Mouse (Mus musculus) MEL (cell line): ENCODE results near the gene Myrf. TPM values are rescaled to one million over a fixed set of nuclear protein-coding genes. Genes with fewer than 3 reads are reported as not detected.

ENCODE experiments used
- DNase-seq: peaks from one replicate; pipeline ENCODE4 v3.0.0; 2011; ENCODE audit warnings: low read depth, low spot score
- H3K27ac ChIP-seq: 2 replicates; pipeline ENCODE4 v1.5.1; 2012; ENCODE audit warnings: low read depth, mild to moderate bottlenecking, control low read depth, low read length, moderate library complexity; ENCODE audit not compliant: control insufficient read depth
- H3K27me3 ChIP-seq, 2 experiments: fragments of 150-350 bp in 1 of 2; sonication (generic) in 1 of 2; 2 replicates each; pipeline ENCODE4 v1.6.1; 2012; ENCODE audit warnings: low read length in 2 of 2, mild to moderate bottlenecking in 2 of 2, improper control_type of control experiment in 1 of 2, moderate library complexity in 1 of 2; ENCODE audit not compliant: insufficient read depth in 2 of 2, control insufficient read depth in 1 of 2
- H3K36me3 ChIP-seq, 2 experiments: 2 replicates each; pipeline ENCODE4 v1.6.1; 2012 to 2014; ENCODE audit warnings: low read length in 2 of 2, improper control_type of control experiment in 1 of 2, inconsistent platforms in 1 of 2, mild to moderate bottlenecking in 1 of 2; ENCODE audit not compliant: insufficient read depth in 2 of 2, control insufficient read depth in 1 of 2
- H3K4me1 ChIP-seq, 2 experiments: fragments of 150-350 bp in 1 of 2; sonication (generic) in 1 of 2; 2 replicates each; pipeline ENCODE4 v1.6.1; 2012; ENCODE audit warnings: low read length in 2 of 2, improper control_type of control experiment in 1 of 2, mild to moderate bottlenecking in 1 of 2; ENCODE audit not compliant: insufficient read depth in 2 of 2, control insufficient read depth in 1 of 2
- H3K4me3 ChIP-seq, 2 experiments: fragments of 150-350 bp in 1 of 2; sonication (generic) in 1 of 2; 2 replicates each; pipeline ENCODE4 v1.5.1; 2012; ENCODE audit warnings: low read depth in 2 of 2, low read length in 2 of 2, mild to moderate bottlenecking in 2 of 2, moderate library complexity in 2 of 2, control low read depth in 1 of 2, improper control_type of control experiment in 1 of 2; ENCODE audit not compliant: control insufficient read depth in 1 of 2, insufficient read depth in 1 of 2
- H3K79me2 ChIP-seq: 2 replicates; pipeline ENCODE4 v1.6.1; 2012; ENCODE audit warnings: mild to moderate bottlenecking, low read length, moderate library complexity; ENCODE audit not compliant: control insufficient read depth, poor library complexity, insufficient read depth
- H3K9ac ChIP-seq: 2 replicates; pipeline ENCODE4 v1.6.1; 2012; ENCODE audit warnings: low read depth, mild to moderate bottlenecking, control low read depth, low read length, moderate library complexity; ENCODE audit not compliant: control insufficient read depth, poor library complexity, severe bottlenecking
- H3K9me3 ChIP-seq: fragments of 150-350 bp; sonication (generic); replicated peaks from 2 replicates; pipeline ENCODE4 v1.6.1; 2012; ENCODE audit warnings: mild to moderate bottlenecking, low read length, improper control_type of control experiment, moderate library complexity; ENCODE audit not compliant: insufficient read depth
- BHLHE40 ChIP-seq: IDR thresholded peaks from 2 replicates; pipeline ENCODE4 v1.6.1; 2012; ENCODE audit warnings: low read depth, mild to moderate bottlenecking, inconsistent platforms, low read length, improper control_type of control experiment, borderline replicate concordance
- CHD1 ChIP-seq: IDR thresholded peaks from 2 replicates; pipeline ENCODE4 v1.6.1; 2012; ENCODE audit warnings: low read depth, mild to moderate bottlenecking, inconsistent platforms, low read length, improper control_type of control experiment
- CHD2 ChIP-seq: IDR thresholded peaks from 2 replicates; pipeline ENCODE4 v1.6.1; 2011; ENCODE audit warnings: low read length, improper control_type of control experiment
- CTCF ChIP-seq, 3 experiments: IDR thresholded peaks in 2 of 3; conservative IDR thresholded peaks in 1 of 3; 2 replicates each; pipeline ENCODE4 v1.5.1; 2011 to 2012; ENCODE audit warnings: low read length in 3 of 3, low read depth in 2 of 3, mild to moderate bottlenecking in 2 of 3, improper control_type of control experiment in 1 of 3, inconsistent platforms in 1 of 3, mixed read lengths in 1 of 3, moderate library complexity in 1 of 3; ENCODE audit not compliant: control insufficient read depth in 1 of 3, insufficient read depth in 1 of 3, poor library complexity in 1 of 3, severe bottlenecking in 1 of 3
- E2F4 ChIP-seq: IDR thresholded peaks from 2 replicates; pipeline ENCODE4 v1.6.1; 2011; ENCODE audit warnings: low read depth, low read length, improper control_type of control experiment, borderline replicate concordance
- ELF1 ChIP-seq: IDR thresholded peaks from 2 replicates; pipeline ENCODE4 v1.6.1; 2014; ENCODE audit warnings: low read depth, mild to moderate bottlenecking, inconsistent platforms, low read length, improper control_type of control experiment, moderate library complexity
- EP300 ChIP-seq, 2 experiments: IDR thresholded peaks; 2 replicates each; pipeline ENCODE4 v1.6.1; 2011; ENCODE audit warnings: improper control_type of control experiment in 2 of 2, low read length in 2 of 2, low read depth in 1 of 2, mild to moderate bottlenecking in 1 of 2
- ETS1 ChIP-seq: IDR thresholded peaks from 2 replicates; pipeline ENCODE4 v1.6.1; 2012; ENCODE audit warnings: low read depth, mild to moderate bottlenecking, inconsistent platforms, low read length, improper control_type of control experiment, moderate library complexity
- GABPA ChIP-seq: IDR thresholded peaks from 2 replicates; pipeline ENCODE4 v1.6.1; 2012; ENCODE audit warnings: low read depth, mild to moderate bottlenecking, inconsistent platforms, low read length, improper control_type of control experiment, moderate library complexity
- GATA1 ChIP-seq: IDR thresholded peaks from 2 replicates; pipeline ENCODE4 v1.6.1; 2011; ENCODE audit warnings: low read depth, low read length, improper control_type of control experiment
- HCFC1 ChIP-seq: IDR thresholded peaks from 2 replicates; pipeline ENCODE4 v1.6.1; 2012; ENCODE audit warnings: low read depth, mild to moderate bottlenecking, inconsistent platforms, low read length, improper control_type of control experiment, moderate library complexity
- JUND ChIP-seq: IDR thresholded peaks from 2 replicates; pipeline ENCODE4 v1.6.1; 2011; ENCODE audit warnings: low read depth, mild to moderate bottlenecking, improper control_type of control experiment, low read length
- KAT2A ChIP-seq: conservative IDR thresholded peaks from 2 replicates; pipeline ENCODE4 v1.6.1; 2012; ENCODE audit warnings: low read depth, low read length, improper control_type of control experiment, inconsistent platforms
- MAFK ChIP-seq: IDR thresholded peaks from 2 replicates; pipeline ENCODE4 v1.6.1; 2011; ENCODE audit warnings: low read depth, mild to moderate bottlenecking, low read length, improper control_type of control experiment, borderline replicate concordance
- MAZ ChIP-seq: IDR thresholded peaks from 2 replicates; pipeline ENCODE4 v1.6.1; 2012; ENCODE audit warnings: low read depth, mild to moderate bottlenecking, inconsistent platforms, low read length, improper control_type of control experiment
- MEF2A ChIP-seq: IDR thresholded peaks from 2 replicates; pipeline ENCODE4 v1.6.1; 2014; ENCODE audit warnings: low read depth, mild to moderate bottlenecking, inconsistent platforms, low read length, improper control_type of control experiment; ENCODE audit not compliant: poor library complexity, insufficient replicate concordance, severe bottlenecking; ENCODE audit errors: extremely low read depth
- MXI1 ChIP-seq: IDR thresholded peaks from 2 replicates; pipeline ENCODE4 v1.6.1; 2011; ENCODE audit warnings: mild to moderate bottlenecking, low read depth, low read length, improper control_type of control experiment
- MYB ChIP-seq: IDR thresholded peaks from 2 replicates; pipeline ENCODE4 v1.6.1; 2011; ENCODE audit warnings: mild to moderate bottlenecking, low read depth, low read length, improper control_type of control experiment
- MYC ChIP-seq: IDR thresholded peaks from 2 replicates; pipeline ENCODE4 v1.6.1; 2011; ENCODE audit warnings: low read depth, mild to moderate bottlenecking, low read length, improper control_type of control experiment, moderate library complexity
- NELFE ChIP-seq: IDR thresholded peaks from 2 replicates; pipeline ENCODE4 v1.6.1; 2011; ENCODE audit warnings: low read depth, low read length, improper control_type of control experiment
- NRF1 ChIP-seq: IDR thresholded peaks from 2 replicates; pipeline ENCODE4 v1.6.1; 2014; ENCODE audit warnings: low read depth, mild to moderate bottlenecking, inconsistent platforms, low read length, improper control_type of control experiment, moderate library complexity; ENCODE audit not compliant: poor library complexity, insufficient read depth, severe bottlenecking
- POLR2A ChIP-seq, 2 experiments: IDR thresholded peaks; 2 replicates each; pipeline ENCODE4 v1.6.1; 2011 to 2012; ENCODE audit warnings: low read length in 2 of 2, mild to moderate bottlenecking in 2 of 2, control low read depth in 1 of 2, improper control_type of control experiment in 1 of 2, low read depth in 1 of 2, moderate library complexity in 1 of 2; ENCODE audit not compliant: control insufficient read depth in 1 of 2, insufficient read depth in 1 of 2, poor library complexity in 1 of 2
- POLR2AphosphoS2 ChIP-seq: IDR thresholded peaks from 2 replicates; pipeline ENCODE4 v1.6.1; 2011; ENCODE audit warnings: low read length, improper control_type of control experiment
- POLR2AphosphoS5 ChIP-seq: IDR thresholded peaks from 2 replicates; pipeline ENCODE4 v1.6.1; 2012; ENCODE audit warnings: low read depth, borderline replicate concordance, mild to moderate bottlenecking, inconsistent platforms, low read length, moderate library complexity, mixed read lengths
- RAD21 ChIP-seq: IDR thresholded peaks from 2 replicates; pipeline ENCODE4 v1.6.1; 2011; ENCODE audit warnings: mild to moderate bottlenecking, low read depth, low read length, improper control_type of control experiment
- RCOR1 ChIP-seq: IDR thresholded peaks from 2 replicates; pipeline ENCODE4 v1.6.1; 2012; ENCODE audit warnings: low read depth, mild to moderate bottlenecking, inconsistent platforms, low read length, improper control_type of control experiment
- SIN3A ChIP-seq: IDR thresholded peaks from 2 replicates; pipeline ENCODE4 v1.6.1; 2012; ENCODE audit warnings: low read length, improper control_type of control experiment, inconsistent platforms
- SMC3 ChIP-seq: IDR thresholded peaks from 2 replicates; pipeline ENCODE4 v1.6.1; 2011; ENCODE audit warnings: low read depth, low read length, improper control_type of control experiment
- TAL1 ChIP-seq: IDR thresholded peaks from 2 replicates; pipeline ENCODE4 v1.6.1; 2012; ENCODE audit warnings: mild to moderate bottlenecking, inconsistent platforms, low read length, moderate library complexity, mixed read lengths
- TBP ChIP-seq: IDR thresholded peaks from 2 replicates; pipeline ENCODE4 v1.8.0; 2011; ENCODE audit warnings: low read depth, low read length, improper control_type of control experiment
- TCF12 ChIP-seq: IDR thresholded peaks from 2 replicates; pipeline ENCODE4 v1.6.1; 2014; ENCODE audit warnings: low read depth, mild to moderate bottlenecking, inconsistent platforms, low read length, improper control_type of control experiment, moderate library complexity
- UBTF ChIP-seq: IDR thresholded peaks from 2 replicates; pipeline ENCODE4 v1.6.1; 2012; ENCODE audit warnings: low read depth, mild to moderate bottlenecking, inconsistent platforms, low read length, improper control_type of control experiment, moderate library complexity, borderline replicate concordance; ENCODE audit not compliant: insufficient read depth
- USF1 ChIP-seq: IDR thresholded peaks from 2 replicates; pipeline ENCODE4 v1.6.1; 2014; ENCODE audit warnings: low read depth, mild to moderate bottlenecking, inconsistent platforms, low read length, improper control_type of control experiment, moderate library complexity
- USF2 ChIP-seq, 2 experiments: IDR thresholded peaks; 2 replicates each; pipeline ENCODE4 v1.6.1; 2011 to 2012; ENCODE audit warnings: improper control_type of control experiment in 2 of 2, low read length in 2 of 2, borderline replicate concordance in 1 of 2, inconsistent platforms in 1 of 2, low read depth in 1 of 2, mild to moderate bottlenecking in 1 of 2; ENCODE audit not compliant: insufficient read depth in 1 of 2
- ZC3H11A ChIP-seq: IDR thresholded peaks from 2 replicates; pipeline ENCODE4 v1.6.1; 2012; ENCODE audit warnings: low read depth, mild to moderate bottlenecking, inconsistent platforms, low read length, improper control_type of control experiment
- ZKSCAN1 ChIP-seq: IDR thresholded peaks from 2 replicates; pipeline ENCODE4 v1.6.1; 2012; ENCODE audit warnings: low read depth, mild to moderate bottlenecking, inconsistent platforms, low read length, improper control_type of control experiment, moderate library complexity
- polyA plus RNA-seq, 2 experiments: library from polyadenylated mRNA; stranded (reverse) in 1 of 2; unstranded in 1 of 2; fragments of >175 nt in 1 of 2; fragments of >200 nt in 1 of 2; gene quantifications; 2 replicates each; pipeline versions ENCODE4 v1.2.1 to v1.2.4; 2012; ENCODE audit warnings: low replicate concordance in 2 of 2, low read depth in 1 of 2; ENCODE audit not compliant: insufficient read length in 2 of 2, insufficient read depth in 1 of 2, missing spikeins in 1 of 2
- total RNA-seq: library from RNA; depleted of rRNA; stranded (reverse); fragments of 300-350 nt; gene quantifications from 2 replicates; pipeline ENCODE4 v1.2.3, GENCODE M21; 2012

Gene Myrf
- total and polyA plus RNA-seq, 3 experiments: 0.23 to 2.7 TPM; not detected in 1

- Histone ChIP-seq H3K27ac (peak overlapping the region; percentile 59), H3K36me3 (peaks cover 0 to 24% of the 10 kb centered on the region in 2 experiments; a peak in 2 of 4 replicates), H3K9me3 (no peaks in the 10 kb centered on the region), H3K79me2 (no peaks in the 10 kb centered on the region), H3K4me3 (peak overlapping the region; percentile 21 to 46), H3K4me1 (peaks cover 8 to 24% of the 10 kb centered on the region in 2 experiments), H3K27me3 (no peaks in the 10 kb centered on the region), H3K9ac (peak overlapping the region; percentile 28)
- peak; percentile 81 for DNase-seq
- no peak for TF ChIP-seq POLR2AphosphoS5
- TF ChIP-seq HCFC1: 0 out of 2 replicates have a peak, but pooled peaks have one; percentile 7
- no peak for TF ChIP-seq TBP
- TF ChIP-seq SIN3A: peak; percentile 32; the same call in 1 of the 2 replicates
- no peak for TF ChIP-seq USF1
- TF ChIP-seq ZKSCAN1: no peak
- TF ChIP-seq MAFK: peak; percentile 63; the same call in 1 of the 2 replicates
- no peak for TF ChIP-seq MAZ
- TF ChIP-seq ETS1: peak; percentile 64; the same call in 1 of the 2 replicates
- TF ChIP-seq USF2 (IDR thresholded peaks at IDR 0.05; ENCODE audit: borderline replicate concordance in 1 of 2, insufficient read depth in 1 of 2, low read depth in 1 of 2, low read length in 2 of 2): no peak
- no peak for TF ChIP-seq ELF1
- no peak for TF ChIP-seq RAD21
- TF ChIP-seq POLR2AphosphoS2: no peak
- TF ChIP-seq POLR2A (IDR thresholded peaks at IDR 0.05; ENCODE audit: control insufficient read depth in 1 of 2, insufficient read depth in 1 of 2, low read depth in 1 of 2, low read length in 2 of 2, poor library complexity in 1 of 2): no peak
- TF ChIP-seq MEF2A: no peak
- TF ChIP-seq SMC3: no peak
- TF ChIP-seq NRF1: no peak
- TF ChIP-seq TCF12: peak; percentile 75
- TF ChIP-seq RCOR1: no peak
- TF ChIP-seq MYB: no peak
- no peak for TF ChIP-seq CTCF (IDR thresholded peaks at IDR 0.05 in 2 of 3, conservative IDR thresholded peaks at IDR 0.05 in 1 of 3; ENCODE audit: control insufficient read depth in 1 of 3, insufficient read depth in 1 of 3, low read depth in 2 of 3, low read length in 3 of 3, poor library complexity in 1 of 3, severe bottlenecking in 1 of 3)
- TF ChIP-seq E2F4: no peak
- TF ChIP-seq BHLHE40: no peak
- no peak; the same call in 1 of the 2 replicates for TF ChIP-seq MXI1
- TF ChIP-seq MYC: 0 out of 2 replicates have a peak, but pooled peaks have one; percentile 12
- TF ChIP-seq KAT2A: no peak
- TF ChIP-seq GABPA: peak; percentile 86
- peak; percentile 72 to 76 for TF ChIP-seq EP300 (IDR thresholded peaks at IDR 0.05; ENCODE audit: low read depth in 1 of 2, low read length in 2 of 2)
- peak; percentile 28; the same call in 1 of the 2 replicates for TF ChIP-seq JUND
- TF ChIP-seq CHD2: no peak
- no peak for TF ChIP-seq UBTF
- no peak for TF ChIP-seq CHD1
- peak; percentile 92 for TF ChIP-seq TAL1
- TF ChIP-seq ZC3H11A: no peak
- peak; percentile 76 for TF ChIP-seq GATA1
- TF ChIP-seq NELFE: no peak
Observed at GRCm38 (mm10) chr19:10173116-10173718, 67.3 kb downstream of the Myrf start.
